Mouse (Mus musculus) hindbrain, embryonic 16.5 days (tissue): ENCODE measurements around the gene Srgap1. TPM values are rescaled to one million over a fixed set of nuclear protein-coding genes. Genes with fewer than 3 reads are reported as not detected.

Experiments used
- ATAC-seq: fragments of 200-750 bp; cut with Nextera tagmentation; 2 replicates; pipeline ENCODE4 v1.8.0; 2017; ENCODE audit warnings: moderate TSS enrichment, moderate library complexity
- H3K27ac ChIP-seq: fragments of 300-500 bp; sonication (generic); 2 replicates; pipeline ENCODE4 v1.5.1; 2014; ENCODE audit warnings: low read depth, mild to moderate bottlenecking, control low read depth, low read length, moderate library complexity
- H3K27me3 ChIP-seq: fragments of 300-500 bp; sonication (generic); replicated peaks from 2 replicates; pipeline ENCODE4 v1.6.1; 2014; ENCODE audit warnings: low read length; ENCODE audit not compliant: control insufficient read depth, insufficient read depth
- H3K36me3 ChIP-seq: fragments of 300-500 bp; sonication (generic); 2 replicates; pipeline ENCODE4 v1.6.1; 2014; ENCODE audit warnings: mild to moderate bottlenecking, low read length, moderate library complexity, mixed read lengths; ENCODE audit not compliant: control insufficient read depth, insufficient read depth
- H3K4me1 ChIP-seq: fragments of 300-500 bp; sonication (generic); 2 replicates; pipeline ENCODE4 v1.6.1; 2014; ENCODE audit warnings: low read depth, low read length; ENCODE audit not compliant: control insufficient read depth, insufficient read depth
- H3K4me2 ChIP-seq: fragments of 300-500 bp; sonication (generic); 2 replicates; pipeline ENCODE4 v1.6.1; 2014; ENCODE audit warnings: mild to moderate bottlenecking, low read length, control low read depth, moderate library complexity
- H3K4me3 ChIP-seq: fragments of 300-500 bp; sonication (generic); 2 replicates; pipeline ENCODE4 v1.5.1; 2014; ENCODE audit warnings: mild to moderate bottlenecking, low read length, control low read depth, moderate library complexity
- H3K9ac ChIP-seq: fragments of 300-500 bp; sonication (generic); 2 replicates; pipeline ENCODE4 v1.6.1; 2014; ENCODE audit warnings: low read depth, mild to moderate bottlenecking, control low read depth, low read length, moderate library complexity
- H3K9me3 ChIP-seq: fragments of 300-500 bp; sonication (generic); 2 replicates; pipeline ENCODE4 v1.6.1; 2014; ENCODE audit warnings: mild to moderate bottlenecking, low read length, moderate library complexity; ENCODE audit not compliant: control insufficient read depth
- WGBS: fragments of 180-500 bp; shearing (Covaris S2); extraction: QIAGEN DNeasy Blood & Tissue Kit; methylation state at CpG from one replicate; pipeline ENCODE4 v1.1.7; 2014; 5-methylcytosine and 5-hydroxymethylcytosine counted together
- polyA plus RNA-seq: library from polyadenylated mRNA; unstranded; fragments of >200 nt; fragmentation: Nextera tagmentation; extraction: Ambion mirVana; gene quantifications from 2 replicates; pipeline ENCODE4 v1.2.1, GENCODE M21; 2015

The Srgap1 gene
- polyA plus RNA-seq, 1 experiment from 2014 or later: 29.2 TPM

GRCm38 (mm10) chr10:121820846-121821245 is 226.3 kb downstream of the Srgap1 start:
- no peak for ATAC-seq
- H3K9ac ChIP-seq: no peak overlapping the region
- no peak overlapping the region for H3K4me3 ChIP-seq
- no peaks in the 10 kb centered on the region for H3K9me3 ChIP-seq
- WGBS: 82% methylated on average over 7 of the region's 7 CpGs
- H3K4me2 ChIP-seq: no peak overlapping the region
- H3K36me3 ChIP-seq: peaks cover 7% of the 10 kb centered on the region
- H3K27ac ChIP-seq: no peak overlapping the region
- H3K27me3 ChIP-seq: no peaks in the 10 kb centered on the region
- H3K4me1 ChIP-seq: no peaks in the 10 kb centered on the region

GRCm38 (mm10) chr10:121817983-121818382 is 229.1 kb downstream of the Srgap1 start:
- H3K36me3 ChIP-seq: peaks cover 4% of the 10 kb centered on the region
- no peak overlapping the region for H3K4me3 ChIP-seq
- no peaks in the 10 kb centered on the region for H3K4me1 ChIP-seq
- no peak overlapping the region for H3K9ac ChIP-seq
- no peak overlapping the region for H3K4me2 ChIP-seq
- ATAC-seq: no peak
- WGBS: 27% methylated on average over 7 of the region's 7 CpGs
- no peak overlapping the region for H3K27ac ChIP-seq
- no peaks in the 10 kb centered on the region for H3K27me3 ChIP-seq
- H3K9me3 ChIP-seq: no peaks in the 10 kb centered on the region

GRCm38 (mm10) chr10:121807771-121808170 is 239.3 kb downstream of the Srgap1 start:
- Histone ChIP-seq H3K9me3 (no peaks in the 10 kb centered on the region), H3K9ac (no peak overlapping the region), H3K36me3 (peaks cover 6% of the 10 kb centered on the region), H3K4me1 (no peaks in the 10 kb centered on the region), H3K27ac (no peak overlapping the region), H3K4me3 (no peak overlapping the region), H3K27me3 (no peaks in the 10 kb centered on the region), H3K4me2 (no peak overlapping the region)
- WGBS: 95% methylated on average over 11 of the region's 11 CpGs
- ATAC-seq: no peak

DNA sequence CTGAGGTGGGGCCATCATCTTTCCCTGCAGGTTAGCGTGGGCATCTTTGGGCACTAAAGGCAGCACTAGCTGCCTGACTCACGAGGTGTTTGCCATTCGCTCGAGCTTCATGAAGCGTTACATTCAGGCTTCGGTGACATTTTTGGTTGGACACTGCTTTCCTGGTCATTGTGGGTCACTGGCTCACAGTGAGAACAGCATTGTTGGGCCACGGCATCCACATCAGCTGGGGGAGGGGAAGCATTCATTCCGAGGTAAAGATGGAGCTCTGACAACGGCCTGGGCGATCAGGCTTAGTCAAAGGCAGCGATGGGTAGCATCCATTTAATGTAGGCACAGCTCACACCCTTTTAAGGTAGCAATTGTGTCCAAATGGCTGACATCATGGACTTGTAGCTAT is 240.3 kb downstream of the Srgap1 start:
- H3K36me3 ChIP-seq: peaks cover 8% of the 10 kb centered on the region
- no peak overlapping the region for H3K27ac ChIP-seq
- WGBS: 34% methylated on average over 11 of the region's 11 CpGs
- H3K4me2 ChIP-seq: no peak overlapping the region
- H3K27me3 ChIP-seq: no peaks in the 10 kb centered on the region
- H3K4me3 ChIP-seq: no peak overlapping the region
- H3K9me3 ChIP-seq: no peaks in the 10 kb centered on the region
- no peaks in the 10 kb centered on the region for H3K4me1 ChIP-seq
- no peak for ATAC-seq
- no peak overlapping the region for H3K9ac ChIP-seq

GRCm38 (mm10) chr10:121805933-121806341 is 241.2 kb downstream of the Srgap1 start:
- H3K4me1 ChIP-seq: no peaks in the 10 kb centered on the region
- no peak overlapping the region for H3K27ac ChIP-seq
- WGBS: 62% methylated on average over 11 of the region's 11 CpGs
- ATAC-seq: no peak
- no peak overlapping the region for H3K4me3 ChIP-seq
- H3K4me2 ChIP-seq: no peak overlapping the region
- no peaks in the 10 kb centered on the region for H3K27me3 ChIP-seq
- peaks cover 8% of the 10 kb centered on the region for H3K36me3 ChIP-seq
- H3K9me3 ChIP-seq: no peaks in the 10 kb centered on the region
- no peak overlapping the region for H3K9ac ChIP-seq

DNA sequence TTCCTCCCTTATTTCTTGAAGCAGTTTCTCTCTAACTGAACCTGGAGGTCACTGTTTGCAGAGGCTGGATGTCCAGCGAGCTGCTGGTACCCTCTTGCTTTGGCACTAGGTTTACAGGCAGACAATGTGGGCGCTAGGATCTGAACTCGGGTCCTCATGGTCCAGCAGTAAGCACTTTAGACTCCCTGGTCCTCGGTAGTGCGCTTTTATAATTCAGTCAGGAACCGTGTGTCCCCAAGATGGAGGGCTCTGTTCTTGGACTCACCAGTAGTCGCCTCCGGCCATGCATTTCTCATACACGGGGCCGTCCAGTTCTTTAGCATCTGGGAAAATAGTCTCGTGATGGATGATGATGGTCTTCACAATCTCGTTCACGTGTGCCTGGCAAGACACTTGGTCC is 242.6 kb downstream of the Srgap1 start:
- no peak overlapping the region for H3K27ac ChIP-seq
- ATAC-seq: no peak
- H3K4me2 ChIP-seq: no peak overlapping the region
- no peaks in the 10 kb centered on the region for H3K27me3 ChIP-seq
- H3K36me3 ChIP-seq: peaks cover 10% of the 10 kb centered on the region
- H3K4me1 ChIP-seq: no peaks in the 10 kb centered on the region
- H3K9me3 ChIP-seq: no peaks in the 10 kb centered on the region
- H3K4me3 ChIP-seq: no peak overlapping the region
- no peak overlapping the region for H3K9ac ChIP-seq
- WGBS: 94% methylated on average over 13 of the region's 13 CpGs

DNA sequence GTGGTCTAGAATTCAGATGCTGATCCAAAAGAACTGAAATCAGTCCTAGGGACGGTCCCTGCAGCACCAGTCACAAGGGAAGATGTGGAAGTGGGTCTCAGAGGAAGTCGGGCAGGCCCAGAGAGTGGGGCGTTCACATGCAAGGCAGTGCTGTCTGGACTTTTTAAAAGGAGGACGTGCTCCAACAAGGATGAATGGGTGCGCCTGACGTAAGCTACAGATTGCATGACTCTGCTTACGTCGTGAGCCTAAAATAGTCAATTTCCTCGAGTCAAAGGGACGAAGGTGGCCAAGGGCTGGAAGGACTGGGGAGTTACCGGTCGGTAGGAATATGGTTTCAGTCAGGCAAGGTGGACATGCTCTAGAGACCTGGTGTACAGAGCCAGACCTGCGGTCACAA is 247.1 kb downstream of the Srgap1 start:
- peaks cover 14% of the 10 kb centered on the region for H3K36me3 ChIP-seq
- 94% methylated on average over 13 of the region's 13 CpGs for WGBS

DNA sequence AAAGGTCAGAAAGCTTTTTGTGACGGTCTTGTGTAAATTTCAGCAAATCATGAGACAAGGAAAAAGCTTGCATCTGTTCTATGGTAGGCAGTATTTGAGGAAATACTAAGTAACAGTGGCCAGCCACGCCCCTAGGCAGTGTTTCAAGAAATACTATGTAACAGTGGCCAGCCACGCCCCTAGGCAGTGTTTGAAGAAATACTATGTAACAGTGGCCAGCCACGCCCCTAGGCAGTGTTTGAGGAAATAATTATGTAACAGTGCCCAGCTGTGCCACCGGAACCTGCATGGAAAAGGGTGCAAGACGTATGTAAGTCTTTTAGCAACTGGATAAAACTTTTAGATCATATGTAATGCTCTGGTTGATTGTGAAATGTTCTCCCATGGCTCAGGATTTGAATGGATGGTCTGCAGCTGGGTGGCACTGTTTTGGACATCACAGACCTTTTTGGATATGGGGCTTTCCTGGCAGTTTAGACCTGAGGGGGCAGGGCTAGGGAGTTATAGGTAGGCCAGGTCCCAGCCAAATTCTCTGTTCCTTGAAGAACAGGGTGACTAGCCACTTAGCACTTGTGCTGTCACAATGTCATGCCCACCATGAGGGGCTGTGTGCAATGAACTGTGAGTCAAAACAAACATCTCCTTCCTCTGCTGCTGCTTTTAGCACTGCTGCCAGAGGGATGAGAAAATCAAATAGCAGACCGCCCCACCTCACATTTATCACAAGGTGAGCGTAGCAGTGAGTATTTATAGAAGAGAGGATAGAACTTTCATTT is 250.9 kb downstream of the Srgap1 start:
- Histone ChIP-seq H3K36me3 (peaks cover 14% of the 10 kb centered on the region), H3K9me3 (no peaks in the 10 kb centered on the region), H3K4me2 (no peak overlapping the region), H3K9ac (no peak overlapping the region), H3K4me3 (no peak overlapping the region), H3K4me1 (no peaks in the 10 kb centered on the region), H3K27ac (no peak overlapping the region), H3K27me3 (no peaks in the 10 kb centered on the region)
- ATAC-seq: no peak
- WGBS: 85% methylated on average over 8 of the region's 8 CpGs

More for the DNA sequence above, 247.1 kb downstream of the Srgap1 start:
- Histone ChIP-seq H3K4me2 (no peak overlapping the region), H3K4me1 (no peaks in the 10 kb centered on the region), H3K9ac (no peak overlapping the region), H3K27me3 (no peaks in the 10 kb centered on the region), H3K4me3 (no peak overlapping the region), H3K9me3 (no peaks in the 10 kb centered on the region), H3K27ac (no peak overlapping the region)
- ATAC-seq: no peak

- Histone ChIP-seq H3K36me3 (peaks cover 14% of the 10 kb centered on the region), H3K9me3 (no peaks in the 10 kb centered on the region), H3K27ac (no peak overlapping the region), H3K27me3 (no peaks in the 10 kb centered on the region), H3K4me3 (no peak overlapping the region), H3K4me1 (no peaks in the 10 kb centered on the region), H3K9ac (no peak overlapping the region), H3K4me2 (no peak overlapping the region)
- no peak for ATAC-seq
- WGBS: 93% methylated on average over 12 of the region's 12 CpGs
Measured at GRCm38 (mm10) chr10:121794486-121794885, 252.6 kb downstream of the Srgap1 start.
